Mouse (Mus musculus): ENCODE measurements around the gene C1qtnf5. TPM values are rescaled to one million over a fixed set of nuclear protein-coding genes. Genes with fewer than 3 reads are reported as not detected.

C1qtnf5 gene
- polyA plus RNA-seq, 1 experiment from 2014 or later = 0.31 TPM

DNA sequence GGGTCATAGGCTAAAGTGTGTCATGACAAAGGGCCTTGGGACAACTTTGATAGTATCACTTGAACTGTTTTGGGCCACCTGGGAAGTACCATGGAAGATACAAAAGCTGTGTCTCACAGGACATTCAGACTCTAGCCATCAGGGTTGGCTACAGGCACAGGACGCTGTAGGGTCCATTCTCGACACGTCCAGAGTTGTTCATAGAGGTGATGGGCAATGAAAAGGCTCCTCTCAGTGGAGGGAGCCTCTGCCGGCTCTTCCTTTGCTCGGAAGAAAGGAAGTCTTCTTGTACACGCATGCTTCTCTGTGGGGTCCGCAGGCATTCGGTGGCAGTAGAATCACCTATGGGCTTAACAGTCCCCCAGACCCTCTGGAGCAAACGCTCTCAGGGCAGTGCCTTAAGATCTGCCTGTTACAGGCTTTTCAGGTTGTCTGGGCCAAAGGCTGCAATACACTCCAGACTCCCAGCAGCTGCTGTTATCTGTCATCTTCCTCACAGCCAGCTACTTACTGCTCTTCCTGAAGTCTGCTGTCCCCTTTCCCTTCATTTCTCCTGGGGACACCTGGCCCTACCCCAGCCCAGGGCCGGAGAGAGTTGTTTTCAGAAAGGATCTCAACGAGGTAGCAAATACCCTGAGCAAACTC is 29.7 kb upstream of the C1qtnf5 start:
- Histone ChIP-seq H3K4me3 (ENCODE audit: low read depth, low read length) (no peak overlapping the region), H3K9me3 (ENCODE audit: control insufficient read depth, low read length) (no peaks in the 10 kb centered on the region), H3K27me3 (ENCODE audit: control insufficient read depth, insufficient read depth, low read length) (no peaks in the 10 kb centered on the region), H3K4me2 (ENCODE audit: low read depth) (no peak overlapping the region), H3K27ac (ENCODE audit: low read depth, low read length) (no peak overlapping the region), H3K36me3 (ENCODE audit: control insufficient read depth, insufficient read depth, low read length) (no peaks in the 10 kb centered on the region), H3K4me1 (ENCODE audit: control insufficient read depth, insufficient read depth, low read length) (peaks cover 7% of the 10 kb centered on the region), H3K9ac (ENCODE audit: low read length) (no peak overlapping the region)
- DNase-seq (ENCODE audit: low spot score) (no peak), ATAC-seq (ENCODE audit: insufficient read depth, low FRiP score, low TSS enrichment) (no peak)
- WGBS = 82% methylated on average over 11 of the region's 11 CpGs

DNA sequence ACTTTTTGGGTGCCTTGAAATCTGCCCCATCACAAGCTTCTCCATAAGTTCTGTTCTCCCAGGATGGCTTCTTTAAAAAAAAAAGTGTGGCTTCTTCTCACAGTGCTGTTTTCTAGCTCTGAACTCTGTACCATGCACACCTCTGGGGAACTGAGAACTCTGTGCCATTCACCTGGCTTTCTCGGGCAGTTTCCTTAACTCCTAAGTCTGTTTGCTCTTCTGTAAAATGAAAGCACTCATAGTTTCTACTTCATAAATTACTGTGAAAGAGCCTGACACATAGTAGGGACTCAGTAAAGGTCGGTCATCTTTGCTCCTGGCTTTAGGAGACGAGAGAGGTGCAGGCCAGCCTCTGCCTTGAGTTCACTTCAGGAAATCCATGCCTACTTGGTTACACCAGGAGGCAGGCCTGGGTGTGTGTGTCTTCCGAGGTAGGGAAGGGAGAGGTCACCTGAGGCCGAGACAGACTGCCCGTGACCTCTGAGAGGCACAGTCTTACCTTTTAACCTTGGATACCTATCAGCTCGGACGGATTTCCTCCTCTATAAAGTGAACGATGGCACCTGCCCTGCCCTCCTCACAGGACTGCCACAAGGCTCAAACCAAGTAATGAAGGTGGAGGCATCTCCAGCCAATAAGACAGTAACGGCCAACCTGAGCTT is 28.8 kb upstream of the C1qtnf5 start:
- no peak overlapping the region for H3K4me3 ChIP-seq (ENCODE audit: low read depth, low read length)
- no peak for DNase-seq (ENCODE audit: low spot score)
- no peak overlapping the region for H3K4me2 ChIP-seq (ENCODE audit: low read depth)
- no peak overlapping the region for H3K27ac ChIP-seq (ENCODE audit: low read depth, low read length)
- H3K27me3 ChIP-seq (ENCODE audit: control insufficient read depth, insufficient read depth, low read length) = no peaks in the 10 kb centered on the region
- ATAC-seq (ENCODE audit: insufficient read depth, low FRiP score, low TSS enrichment) = no peak
- no peaks in the 10 kb centered on the region for H3K9me3 ChIP-seq (ENCODE audit: control insufficient read depth, low read length)
- H3K4me1 ChIP-seq (ENCODE audit: control insufficient read depth, insufficient read depth, low read length) = peaks cover 3% of the 10 kb centered on the region; the same call in 1 of the 2 replicates
- H3K36me3 ChIP-seq (ENCODE audit: control insufficient read depth, insufficient read depth, low read length) = no peaks in the 10 kb centered on the region
- H3K9ac ChIP-seq (ENCODE audit: low read length) = no peak overlapping the region
- WGBS = 83% methylated on average over 10 of the region's 10 CpGs

DNA sequence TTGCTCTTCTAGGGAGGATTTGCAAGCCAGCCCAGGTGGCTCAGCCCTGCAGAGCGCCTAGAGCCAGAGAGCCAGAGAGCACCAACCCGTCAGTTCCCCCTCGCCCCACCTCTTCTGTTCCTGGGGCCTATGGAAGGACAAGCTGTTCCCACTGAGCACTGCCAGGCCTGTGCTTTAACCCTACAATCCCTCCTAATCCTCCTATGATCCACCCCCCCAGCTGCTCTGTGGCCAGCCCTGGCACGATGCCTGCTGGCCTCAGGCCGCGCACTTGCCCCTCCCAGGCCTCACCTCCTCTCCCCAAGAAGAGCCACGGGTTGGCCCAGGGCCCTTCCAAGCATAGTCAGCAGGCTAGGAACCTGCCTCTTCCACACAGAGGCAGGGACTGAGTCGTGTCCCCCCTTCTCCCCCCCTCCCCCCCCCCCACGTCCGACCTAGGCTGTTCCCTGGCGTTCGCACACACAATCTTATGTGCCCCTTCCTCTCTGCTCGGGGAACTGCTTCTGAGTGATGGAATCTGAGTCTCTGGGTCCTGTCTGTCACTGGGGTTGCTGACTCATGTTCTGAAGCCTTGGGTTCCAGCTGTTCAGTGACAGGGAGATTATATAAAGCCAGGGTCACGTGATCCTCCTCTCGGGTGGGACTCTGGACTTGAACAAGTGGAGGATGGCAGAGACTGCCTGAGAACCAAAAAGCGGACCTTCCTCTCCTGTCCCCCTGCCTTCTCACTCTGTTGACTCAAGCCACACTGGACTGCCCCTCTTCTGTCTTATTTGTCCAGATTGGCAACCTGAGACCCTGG is 27.9 kb upstream of the C1qtnf5 start:
- H3K36me3 ChIP-seq (ENCODE audit: control insufficient read depth, insufficient read depth, low read length) = no peaks in the 10 kb centered on the region
- ATAC-seq (ENCODE audit: insufficient read depth, low FRiP score, low TSS enrichment) = no peak
- H3K4me2 ChIP-seq (ENCODE audit: low read depth) = no peak overlapping the region
- H3K4me3 ChIP-seq (ENCODE audit: low read depth, low read length) = no peak overlapping the region
- no peaks in the 10 kb centered on the region for H3K9me3 ChIP-seq (ENCODE audit: control insufficient read depth, low read length)
- no peak overlapping the region for H3K9ac ChIP-seq (ENCODE audit: low read length)
- DNase-seq (ENCODE audit: low spot score) = no peak
- WGBS = 54% methylated on average over 14 of the region's 16 CpGs
- H3K27ac ChIP-seq (ENCODE audit: low read depth, low read length) = no peak overlapping the region
- peaks cover 6% of the 10 kb centered on the region for H3K27me3 ChIP-seq (ENCODE audit: control insufficient read depth, insufficient read depth, low read length)
- peaks cover 6% of the 10 kb centered on the region; the same call in 1 of the 2 replicates for H3K4me1 ChIP-seq (ENCODE audit: control insufficient read depth, insufficient read depth, low read length)

DNA sequence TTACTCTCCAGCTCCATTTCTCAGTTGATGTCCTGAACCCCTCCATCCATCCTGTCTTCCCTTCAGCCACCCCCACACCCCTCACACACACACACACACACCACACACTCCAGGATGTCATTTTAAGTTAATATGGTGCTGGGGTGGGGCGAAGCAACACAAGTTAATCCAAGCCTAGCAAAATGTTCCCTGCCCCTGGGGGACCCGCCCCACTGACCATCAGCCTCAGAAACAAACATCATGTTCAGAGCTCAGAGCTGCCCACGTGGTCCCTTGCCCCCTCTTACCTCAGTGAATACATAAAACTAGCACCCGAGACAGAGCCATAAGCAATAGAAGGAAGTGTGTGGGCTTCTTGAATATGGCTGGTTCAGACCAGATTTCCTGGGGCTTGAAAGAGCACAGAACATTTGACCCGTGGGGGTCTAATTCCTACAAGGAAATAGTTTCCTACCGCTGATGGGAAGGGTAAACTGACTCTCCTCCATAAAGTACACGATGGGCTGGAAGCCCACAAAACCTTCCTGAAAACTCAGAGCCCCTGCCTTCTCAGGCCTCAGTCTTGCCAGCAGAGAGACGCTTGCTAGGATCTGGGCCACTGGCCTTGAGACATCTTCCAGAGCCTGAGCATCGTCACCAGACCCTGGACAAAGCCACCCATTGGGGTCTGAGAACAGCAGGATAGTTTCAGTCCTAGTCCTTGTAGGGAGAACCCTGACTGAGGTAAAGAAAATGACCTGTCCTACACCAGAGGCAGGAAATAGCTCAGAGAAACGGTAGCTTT is 26.9 kb upstream of the C1qtnf5 start:
- DNase-seq (ENCODE audit: low spot score) = no peak
- Histone ChIP-seq H3K27ac (ENCODE audit: low read depth, low read length) (no peak overlapping the region), H3K4me1 (ENCODE audit: control insufficient read depth, insufficient read depth, low read length) (peaks cover 12% of the 10 kb centered on the region)

DNA sequence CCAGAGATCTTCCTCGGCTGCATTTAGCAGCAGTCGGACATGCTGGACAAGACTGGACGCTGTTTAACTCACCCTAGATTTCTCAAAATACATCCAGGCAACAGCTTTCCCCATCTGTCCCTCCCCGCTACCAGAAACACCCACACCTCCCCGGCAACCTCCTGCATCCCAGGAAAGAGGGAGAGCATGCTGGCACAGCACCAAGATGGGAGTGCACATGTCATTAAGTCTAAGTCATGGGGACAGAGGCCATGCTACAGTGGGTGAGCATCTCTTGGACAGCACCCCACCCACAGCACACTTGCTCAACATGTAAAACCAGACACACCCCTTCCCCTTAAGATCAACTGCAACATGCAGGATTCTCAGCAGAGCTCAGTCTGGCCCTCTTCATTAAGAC is 26.1 kb upstream of the C1qtnf5 start:
- Histone ChIP-seq H3K4me1 (ENCODE audit: control insufficient read depth, insufficient read depth, low read length) (peaks cover 14% of the 10 kb centered on the region), H3K27me3 (ENCODE audit: control insufficient read depth, insufficient read depth, low read length) (peaks cover 8% of the 10 kb centered on the region), H3K27ac (ENCODE audit: low read depth, low read length) (no peak overlapping the region), H3K36me3 (ENCODE audit: control insufficient read depth, insufficient read depth, low read length) (no peaks in the 10 kb centered on the region), H3K4me2 (ENCODE audit: low read depth) (no peak overlapping the region), H3K9ac (ENCODE audit: low read length) (no peak overlapping the region), H3K4me3 (ENCODE audit: low read depth, low read length) (no peak overlapping the region), H3K9me3 (ENCODE audit: control insufficient read depth, low read length) (no peaks in the 10 kb centered on the region)
- no peak for ATAC-seq (ENCODE audit: insufficient read depth, low FRiP score, low TSS enrichment)
- WGBS = 85% methylated on average over 5 of the region's 5 CpGs
- no peak for DNase-seq (ENCODE audit: low spot score)

More for the DNA sequence above, 26.9 kb upstream of the C1qtnf5 start:
- Histone ChIP-seq H3K9ac (ENCODE audit: low read length) (no peak overlapping the region), H3K36me3 (ENCODE audit: control insufficient read depth, insufficient read depth, low read length) (no peaks in the 10 kb centered on the region), H3K27me3 (ENCODE audit: control insufficient read depth, insufficient read depth, low read length) (peaks cover 6% of the 10 kb centered on the region), H3K4me2 (ENCODE audit: low read depth) (no peak overlapping the region), H3K9me3 (ENCODE audit: control insufficient read depth, low read length) (no peaks in the 10 kb centered on the region), H3K4me3 (ENCODE audit: low read depth, low read length) (no peak overlapping the region)
- no peak for ATAC-seq (ENCODE audit: insufficient read depth, low FRiP score, low TSS enrichment)
- 71% methylated on average over 10 of the region's 10 CpGs for WGBS

DNA sequence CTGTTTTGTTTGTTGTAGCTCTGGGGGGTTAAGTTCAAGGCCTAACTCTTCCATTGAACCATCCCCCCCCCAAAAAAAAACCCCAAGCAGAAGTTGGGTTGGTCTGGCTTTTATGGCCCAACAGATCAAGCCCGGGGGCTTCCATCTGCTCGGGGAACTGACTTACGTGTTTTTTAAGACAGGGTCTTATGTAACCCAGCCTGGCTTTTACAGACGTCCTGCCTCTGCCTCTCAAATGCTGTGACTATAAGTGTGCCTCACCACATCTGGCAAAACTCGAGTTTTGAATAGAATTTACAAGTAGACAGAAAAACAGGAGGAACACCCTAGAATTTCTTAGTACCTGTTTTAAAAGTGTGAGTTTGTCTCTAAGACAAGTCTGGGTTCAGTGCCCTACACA is 25.5 kb upstream of the C1qtnf5 start:
- H3K4me1 ChIP-seq (ENCODE audit: control insufficient read depth, insufficient read depth, low read length) = peaks cover 14% of the 10 kb centered on the region
- H3K36me3 ChIP-seq (ENCODE audit: control insufficient read depth, insufficient read depth, low read length) = no peaks in the 10 kb centered on the region
- no peaks in the 10 kb centered on the region for H3K9me3 ChIP-seq (ENCODE audit: control insufficient read depth, low read length)
- H3K27me3 ChIP-seq (ENCODE audit: control insufficient read depth, insufficient read depth, low read length) = peaks cover 10% of the 10 kb centered on the region
- no peak overlapping the region for H3K27ac ChIP-seq (ENCODE audit: low read depth, low read length)
- no peak overlapping the region for H3K4me3 ChIP-seq (ENCODE audit: low read depth, low read length)
- H3K4me2 ChIP-seq (ENCODE audit: low read depth) = no peak overlapping the region
- ATAC-seq (ENCODE audit: insufficient read depth, low FRiP score, low TSS enrichment) = no peak
- no peak overlapping the region for H3K9ac ChIP-seq (ENCODE audit: low read length)
- no peak for DNase-seq (ENCODE audit: low spot score)
- WGBS = 71% methylated on average over 5 of the region's 5 CpGs

DNA sequence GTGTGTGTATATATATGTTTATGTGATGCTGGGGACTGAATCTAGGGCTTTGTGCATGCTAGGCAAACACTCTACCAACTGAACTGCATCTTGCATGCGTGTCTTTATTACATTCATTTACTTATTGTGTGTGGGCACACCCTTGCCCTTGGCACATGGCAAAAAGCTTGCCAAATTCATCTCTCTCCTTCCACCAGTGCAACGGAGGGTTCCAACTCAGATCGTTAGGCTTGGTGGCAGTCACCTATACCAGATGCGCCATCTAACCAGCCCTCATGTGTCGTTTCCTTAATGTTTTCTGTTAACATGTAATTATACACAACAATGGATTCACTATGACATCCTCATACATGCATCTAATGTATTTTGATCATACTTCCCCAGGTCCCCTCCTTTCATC is 24.8 kb upstream of the C1qtnf5 start:
- WGBS = 91% methylated on average over 5 of the region's 5 CpGs
- ATAC-seq (ENCODE audit: insufficient read depth, low FRiP score, low TSS enrichment) = no peak

DNA sequence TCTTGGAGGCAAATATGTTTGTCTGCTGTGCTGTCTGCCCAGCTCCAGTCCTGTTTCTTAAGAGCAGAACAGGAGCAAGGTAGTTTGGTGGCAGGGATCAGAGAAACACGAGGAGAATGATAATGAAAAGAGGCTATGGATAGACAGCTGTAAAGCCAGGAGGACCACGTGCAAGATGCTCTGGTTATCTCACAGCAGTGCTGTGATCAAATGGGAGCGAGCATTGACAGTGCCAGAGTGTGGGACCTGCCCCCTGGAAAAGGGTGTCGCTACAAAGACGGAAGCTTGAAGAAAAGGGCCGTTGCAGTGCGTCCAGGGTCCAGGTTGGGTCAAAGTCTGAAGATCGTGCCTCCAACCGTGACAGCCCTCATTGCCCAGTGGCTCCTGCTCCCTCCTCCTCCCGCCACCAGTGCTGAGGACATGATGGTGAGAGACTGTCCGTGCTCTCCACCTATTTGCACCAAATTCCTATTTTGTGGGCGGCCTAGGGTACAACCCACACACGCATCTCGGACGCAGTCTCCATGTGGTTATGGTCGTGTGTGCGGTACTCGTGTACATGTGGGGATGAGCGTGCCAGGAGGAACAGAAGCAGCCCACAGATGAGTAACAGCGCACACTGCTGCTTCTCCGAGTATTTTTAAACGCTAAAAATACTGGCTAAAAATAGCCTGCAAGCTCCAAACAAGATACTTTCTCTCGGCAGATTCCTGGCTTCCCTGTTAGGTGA is 23.5 kb upstream of the C1qtnf5 start:
- 6% methylated on average over 23 of the region's 23 CpGs for WGBS
- H3K9me3 ChIP-seq (ENCODE audit: control insufficient read depth, low read length) = no peaks in the 10 kb centered on the region
- DNase-seq (ENCODE audit: low spot score) (no peak), ATAC-seq (ENCODE audit: insufficient read depth, low FRiP score, low TSS enrichment) (no peak)
- H3K27ac ChIP-seq (ENCODE audit: low read depth, low read length) = no peak overlapping the region
- no peak overlapping the region for H3K9ac ChIP-seq (ENCODE audit: low read length)
- peaks cover 13% of the 10 kb centered on the region for H3K27me3 ChIP-seq (ENCODE audit: control insufficient read depth, insufficient read depth, low read length)
- no peaks in the 10 kb centered on the region for H3K36me3 ChIP-seq (ENCODE audit: control insufficient read depth, insufficient read depth, low read length)
- H3K4me1 ChIP-seq (ENCODE audit: control insufficient read depth, insufficient read depth, low read length) = peaks cover 14% of the 10 kb centered on the region
- H3K4me2 ChIP-seq (ENCODE audit: low read depth) = peak overlapping the region; percentile 99
- 0 out of 2 replicates have a peak overlapping the region, but pooled peaks have one; percentile 2 for H3K4me3 ChIP-seq (ENCODE audit: low read depth, low read length)

More for the DNA sequence above, 24.8 kb upstream of the C1qtnf5 start:
- Histone ChIP-seq H3K36me3 (ENCODE audit: control insufficient read depth, insufficient read depth, low read length) (no peaks in the 10 kb centered on the region), H3K9ac (ENCODE audit: low read length) (no peak overlapping the region), H3K27ac (ENCODE audit: low read depth, low read length) (no peak overlapping the region), H3K9me3 (ENCODE audit: control insufficient read depth, low read length) (no peaks in the 10 kb centered on the region), H3K4me1 (ENCODE audit: control insufficient read depth, insufficient read depth, low read length) (peaks cover 14% of the 10 kb centered on the region), H3K27me3 (ENCODE audit: control insufficient read depth, insufficient read depth, low read length) (peaks cover 13% of the 10 kb centered on the region), H3K4me3 (ENCODE audit: low read depth, low read length) (no peak overlapping the region), H3K4me2 (ENCODE audit: low read depth) (no peak overlapping the region)
- no peak for DNase-seq (ENCODE audit: low spot score)

All from neural tube, embryonic 11.5 days (tissue).